Mouse (Mus musculus): Measurements from ENCODE around the gene Plekhg1.

The Plekhg1 gene

GRCm38 (mm10) chr10:3743069-3743468 lies 2.9 kb downstream of the Plekhg1 start:
- peak; percentile 31 for DNase-seq

GRCm38 (mm10) chr10:3743826-3744225 lies 3.7 kb downstream of the Plekhg1 start:
- no peak for DNase-seq

GRCm38 (mm10) chr10:3746794-3747518 lies 6.8 kb downstream of the Plekhg1 start:
- no peak for DNase-seq

GRCm38 (mm10) chr10:3749580-3749979 lies 9.4 kb downstream of the Plekhg1 start:
- DNase-seq, result no peak

- DNase-seq, result no peak
Observed at GRCm38 (mm10) chr10:3761992-3762391, 21.8 kb downstream of the Plekhg1 start.

GRCm38 (mm10) chr10:3763199-3763598 lies 23.0 kb downstream of the Plekhg1 start:
- no peak for DNase-seq

- peak; percentile 14 for DNase-seq
Observed at GRCm38 (mm10) chr10:3769131-3769530, 29.0 kb downstream of the Plekhg1 start.

- no peak for DNase-seq
Observed at GRCm38 (mm10) chr10:3774330-3774729, 34.2 kb downstream of the Plekhg1 start.

GRCm38 (mm10) chr10:3776761-3777160 lies 36.6 kb downstream of the Plekhg1 start:
- DNase-seq, result no peak

- no peak for DNase-seq
Observed at GRCm38 (mm10) chr10:3785362-3785761, 45.2 kb downstream of the Plekhg1 start.

GRCm38 (mm10) chr10:3786531-3786930 lies 46.4 kb downstream of the Plekhg1 start:
- DNase-seq, result no peak

GRCm38 (mm10) chr10:3787006-3787405 lies 46.8 kb downstream of the Plekhg1 start:
- no peak for DNase-seq

GRCm38 (mm10) chr10:3793825-3794224 lies 53.7 kb downstream of the Plekhg1 start:
- DNase-seq, result no peak

GRCm38 (mm10) chr10:3799455-3799854 lies 59.3 kb downstream of the Plekhg1 start:
- no peak for DNase-seq

- DNase-seq, result no peak
Observed at GRCm38 (mm10) chr10:3801254-3801653, 61.1 kb downstream of the Plekhg1 start.

GRCm38 (mm10) chr10:3805334-3805733 lies 65.2 kb downstream of the Plekhg1 start:
- DNase-seq, result peak; percentile 38

GRCm38 (mm10) chr10:3807980-3808379 lies 67.8 kb downstream of the Plekhg1 start:
- DNase-seq, result no peak

- DNase-seq, result peak; percentile 45
Observed at GRCm38 (mm10) chr10:3810476-3811273, 70.5 kb downstream of the Plekhg1 start.

- peak; percentile 53 for DNase-seq
Observed at GRCm38 (mm10) chr10:3818940-3819701, 79.0 kb downstream of the Plekhg1 start.

- DNase-seq, result no peak
Observed at GRCm38 (mm10) chr10:3823826-3824225, 83.7 kb downstream of the Plekhg1 start.

- DNase-seq, result no peak
Observed at GRCm38 (mm10) chr10:3826043-3826442, 85.9 kb downstream of the Plekhg1 start.

- DNase-seq, result no peak
Observed at GRCm38 (mm10) chr10:3827368-3827767, 87.2 kb downstream of the Plekhg1 start.

- no peak for DNase-seq
Observed at GRCm38 (mm10) chr10:3829472-3829871, 89.3 kb downstream of the Plekhg1 start.

Measured in kidney, adult 18-20 months (tissue).